Mouse (Mus musculus): ENCODE results near the gene Micall2.

- TF ChIP-seq CTCF (IDR thresholded peaks at IDR 0.05; ENCODE audit: low read depth, low read length) (no peak), POLR2A (IDR thresholded peaks at IDR 0.05; ENCODE audit: extremely low read depth, insufficient read depth, low read length) (no peak)
These were observed 1.9 kb upstream of the Micall2 start for GRCm38 (mm10) chr5:139737841-139738591.
